Mouse (Mus musculus) MEL (cell line): ENCODE data around the gene Cltb. TPM values are rescaled to one million over a fixed set of nuclear protein-coding genes. Genes with fewer than 3 reads are reported as not detected.

Source experiments
- DNase-seq: peaks from one replicate; pipeline ENCODE4 v3.0.0; 2011; ENCODE audit warnings: low read depth, low spot score
- H3K27ac ChIP-seq: 2 replicates; pipeline ENCODE4 v1.5.1; 2012; ENCODE audit warnings: low read depth, mild to moderate bottlenecking, control low read depth, low read length, moderate library complexity; ENCODE audit not compliant: control insufficient read depth
- H3K27me3 ChIP-seq, 2 experiments: fragments of 150-350 bp in 1 of 2; sonication (generic) in 1 of 2; 2 replicates each; pipeline ENCODE4 v1.6.1; 2012; ENCODE audit warnings: low read length in 2 of 2, mild to moderate bottlenecking in 2 of 2, improper control_type of control experiment in 1 of 2, moderate library complexity in 1 of 2; ENCODE audit not compliant: insufficient read depth in 2 of 2, control insufficient read depth in 1 of 2
- H3K36me3 ChIP-seq, 2 experiments: 2 replicates each; pipeline ENCODE4 v1.6.1; 2012 to 2014; ENCODE audit warnings: low read length in 2 of 2, improper control_type of control experiment in 1 of 2, inconsistent platforms in 1 of 2, mild to moderate bottlenecking in 1 of 2; ENCODE audit not compliant: insufficient read depth in 2 of 2, control insufficient read depth in 1 of 2
- H3K4me1 ChIP-seq, 2 experiments: fragments of 150-350 bp in 1 of 2; sonication (generic) in 1 of 2; 2 replicates each; pipeline ENCODE4 v1.6.1; 2012; ENCODE audit warnings: low read length in 2 of 2, improper control_type of control experiment in 1 of 2, mild to moderate bottlenecking in 1 of 2; ENCODE audit not compliant: insufficient read depth in 2 of 2, control insufficient read depth in 1 of 2
- H3K4me3 ChIP-seq, 2 experiments: fragments of 150-350 bp in 1 of 2; sonication (generic) in 1 of 2; 2 replicates each; pipeline ENCODE4 v1.5.1; 2012; ENCODE audit warnings: low read depth in 2 of 2, low read length in 2 of 2, mild to moderate bottlenecking in 2 of 2, moderate library complexity in 2 of 2, control low read depth in 1 of 2, improper control_type of control experiment in 1 of 2; ENCODE audit not compliant: control insufficient read depth in 1 of 2, insufficient read depth in 1 of 2
- H3K79me2 ChIP-seq: 2 replicates; pipeline ENCODE4 v1.6.1; 2012; ENCODE audit warnings: mild to moderate bottlenecking, low read length, moderate library complexity; ENCODE audit not compliant: control insufficient read depth, poor library complexity, insufficient read depth
- H3K9ac ChIP-seq: 2 replicates; pipeline ENCODE4 v1.6.1; 2012; ENCODE audit warnings: low read depth, mild to moderate bottlenecking, control low read depth, low read length, moderate library complexity; ENCODE audit not compliant: control insufficient read depth, poor library complexity, severe bottlenecking
- H3K9me3 ChIP-seq: fragments of 150-350 bp; sonication (generic); replicated peaks from 2 replicates; pipeline ENCODE4 v1.6.1; 2012; ENCODE audit warnings: mild to moderate bottlenecking, low read length, improper control_type of control experiment, moderate library complexity; ENCODE audit not compliant: insufficient read depth
- BHLHE40 ChIP-seq: IDR thresholded peaks from 2 replicates; pipeline ENCODE4 v1.6.1; 2012; ENCODE audit warnings: low read depth, mild to moderate bottlenecking, inconsistent platforms, low read length, improper control_type of control experiment, borderline replicate concordance
- CHD2 ChIP-seq: IDR thresholded peaks from 2 replicates; pipeline ENCODE4 v1.6.1; 2011; ENCODE audit warnings: low read length, improper control_type of control experiment
- CTCF ChIP-seq, 3 experiments: IDR thresholded peaks in 2 of 3; conservative IDR thresholded peaks in 1 of 3; 2 replicates each; pipeline ENCODE4 v1.5.1; 2011 to 2012; ENCODE audit warnings: low read length in 3 of 3, low read depth in 2 of 3, mild to moderate bottlenecking in 2 of 3, improper control_type of control experiment in 1 of 3, inconsistent platforms in 1 of 3, mixed read lengths in 1 of 3, moderate library complexity in 1 of 3; ENCODE audit not compliant: control insufficient read depth in 1 of 3, insufficient read depth in 1 of 3, poor library complexity in 1 of 3, severe bottlenecking in 1 of 3
- E2F4 ChIP-seq: IDR thresholded peaks from 2 replicates; pipeline ENCODE4 v1.6.1; 2011; ENCODE audit warnings: low read depth, low read length, improper control_type of control experiment, borderline replicate concordance
- ELF1 ChIP-seq: IDR thresholded peaks from 2 replicates; pipeline ENCODE4 v1.6.1; 2014; ENCODE audit warnings: low read depth, mild to moderate bottlenecking, inconsistent platforms, low read length, improper control_type of control experiment, moderate library complexity
- GABPA ChIP-seq: IDR thresholded peaks from 2 replicates; pipeline ENCODE4 v1.6.1; 2012; ENCODE audit warnings: low read depth, mild to moderate bottlenecking, inconsistent platforms, low read length, improper control_type of control experiment, moderate library complexity
- GATA1 ChIP-seq: IDR thresholded peaks from 2 replicates; pipeline ENCODE4 v1.6.1; 2011; ENCODE audit warnings: low read depth, low read length, improper control_type of control experiment
- HCFC1 ChIP-seq: IDR thresholded peaks from 2 replicates; pipeline ENCODE4 v1.6.1; 2012; ENCODE audit warnings: low read depth, mild to moderate bottlenecking, inconsistent platforms, low read length, improper control_type of control experiment, moderate library complexity
- JUND ChIP-seq: IDR thresholded peaks from 2 replicates; pipeline ENCODE4 v1.6.1; 2011; ENCODE audit warnings: low read depth, mild to moderate bottlenecking, improper control_type of control experiment, low read length
- MAZ ChIP-seq: IDR thresholded peaks from 2 replicates; pipeline ENCODE4 v1.6.1; 2012; ENCODE audit warnings: low read depth, mild to moderate bottlenecking, inconsistent platforms, low read length, improper control_type of control experiment
- MYB ChIP-seq: IDR thresholded peaks from 2 replicates; pipeline ENCODE4 v1.6.1; 2011; ENCODE audit warnings: mild to moderate bottlenecking, low read depth, low read length, improper control_type of control experiment
- NELFE ChIP-seq: IDR thresholded peaks from 2 replicates; pipeline ENCODE4 v1.6.1; 2011; ENCODE audit warnings: low read depth, low read length, improper control_type of control experiment
- NRF1 ChIP-seq: IDR thresholded peaks from 2 replicates; pipeline ENCODE4 v1.6.1; 2014; ENCODE audit warnings: low read depth, mild to moderate bottlenecking, inconsistent platforms, low read length, improper control_type of control experiment, moderate library complexity; ENCODE audit not compliant: poor library complexity, insufficient read depth, severe bottlenecking
- POLR2A ChIP-seq, 2 experiments: IDR thresholded peaks; 2 replicates each; pipeline ENCODE4 v1.6.1; 2011 to 2012; ENCODE audit warnings: low read length in 2 of 2, mild to moderate bottlenecking in 2 of 2, control low read depth in 1 of 2, improper control_type of control experiment in 1 of 2, low read depth in 1 of 2, moderate library complexity in 1 of 2; ENCODE audit not compliant: control insufficient read depth in 1 of 2, insufficient read depth in 1 of 2, poor library complexity in 1 of 2
- POLR2AphosphoS2 ChIP-seq: IDR thresholded peaks from 2 replicates; pipeline ENCODE4 v1.6.1; 2011; ENCODE audit warnings: low read length, improper control_type of control experiment
- POLR2AphosphoS5 ChIP-seq: IDR thresholded peaks from 2 replicates; pipeline ENCODE4 v1.6.1; 2012; ENCODE audit warnings: low read depth, borderline replicate concordance, mild to moderate bottlenecking, inconsistent platforms, low read length, moderate library complexity, mixed read lengths
- RAD21 ChIP-seq: IDR thresholded peaks from 2 replicates; pipeline ENCODE4 v1.6.1; 2011; ENCODE audit warnings: mild to moderate bottlenecking, low read depth, low read length, improper control_type of control experiment
- RCOR1 ChIP-seq: IDR thresholded peaks from 2 replicates; pipeline ENCODE4 v1.6.1; 2012; ENCODE audit warnings: low read depth, mild to moderate bottlenecking, inconsistent platforms, low read length, improper control_type of control experiment
- SIN3A ChIP-seq: IDR thresholded peaks from 2 replicates; pipeline ENCODE4 v1.6.1; 2012; ENCODE audit warnings: low read length, improper control_type of control experiment, inconsistent platforms
- SMC3 ChIP-seq: IDR thresholded peaks from 2 replicates; pipeline ENCODE4 v1.6.1; 2011; ENCODE audit warnings: low read depth, low read length, improper control_type of control experiment
- TAL1 ChIP-seq: IDR thresholded peaks from 2 replicates; pipeline ENCODE4 v1.6.1; 2012; ENCODE audit warnings: mild to moderate bottlenecking, inconsistent platforms, low read length, moderate library complexity, mixed read lengths
- TCF12 ChIP-seq: IDR thresholded peaks from 2 replicates; pipeline ENCODE4 v1.6.1; 2014; ENCODE audit warnings: low read depth, mild to moderate bottlenecking, inconsistent platforms, low read length, improper control_type of control experiment, moderate library complexity
- UBTF ChIP-seq: IDR thresholded peaks from 2 replicates; pipeline ENCODE4 v1.6.1; 2012; ENCODE audit warnings: low read depth, mild to moderate bottlenecking, inconsistent platforms, low read length, improper control_type of control experiment, moderate library complexity, borderline replicate concordance; ENCODE audit not compliant: insufficient read depth
- ZC3H11A ChIP-seq: IDR thresholded peaks from 2 replicates; pipeline ENCODE4 v1.6.1; 2012; ENCODE audit warnings: low read depth, mild to moderate bottlenecking, inconsistent platforms, low read length, improper control_type of control experiment
- ZMIZ1 ChIP-seq: IDR thresholded peaks from 2 replicates; pipeline ENCODE4 v1.6.1; 2012; ENCODE audit warnings: low read depth, mild to moderate bottlenecking, inconsistent platforms, low read length, improper control_type of control experiment, moderate library complexity
- polyA plus RNA-seq, 2 experiments: library from polyadenylated mRNA; stranded (reverse) in 1 of 2; unstranded in 1 of 2; fragments of >175 nt in 1 of 2; fragments of >200 nt in 1 of 2; gene quantifications; 2 replicates each; pipeline versions ENCODE4 v1.2.1 to v1.2.4; 2012; ENCODE audit warnings: low replicate concordance in 2 of 2, low read depth in 1 of 2; ENCODE audit not compliant: insufficient read length in 2 of 2, insufficient read depth in 1 of 2, missing spikeins in 1 of 2
- total RNA-seq: library from RNA; depleted of rRNA; stranded (reverse); fragments of 300-350 nt; gene quantifications from 2 replicates; pipeline ENCODE4 v1.2.3, GENCODE M21; 2012

The Cltb gene
- total and polyA plus RNA-seq, 3 experiments: 23.5 to 59.9 TPM; not detected in 1

DNA sequence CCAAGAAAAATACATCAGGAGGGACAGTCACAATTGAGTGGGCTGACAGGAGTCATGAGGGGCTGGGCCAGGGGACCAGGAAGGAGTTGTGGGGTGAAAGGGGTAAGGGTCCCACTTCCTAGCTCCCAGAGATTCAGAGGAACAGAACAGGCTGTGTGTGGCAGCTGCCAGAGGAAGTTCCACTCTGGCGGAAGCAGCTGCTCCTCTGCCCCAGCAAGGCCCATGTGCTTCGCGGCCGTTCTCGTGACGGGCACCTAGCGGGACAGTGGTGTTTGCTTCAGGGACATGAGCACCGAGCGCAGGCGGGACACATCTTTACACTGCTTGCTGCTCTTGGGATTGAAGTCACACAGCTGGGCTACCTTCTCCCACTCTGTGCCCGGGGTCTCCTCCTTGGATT lies 17.5 kb downstream of the Cltb start:
- Histone ChIP-seq H3K27ac (no peak overlapping the region), H3K36me3 (peaks cover 0 to 6% of the 10 kb centered on the region in 2 experiments; a peak in 2 of 4 replicates), H3K4me3 (no peak overlapping the region), H3K27me3 (no peaks in the 10 kb centered on the region), H3K9ac (no peak overlapping the region), H3K79me2 (peaks cover 23% of the 10 kb centered on the region), H3K4me1 (peaks cover 2 to 9% of the 10 kb centered on the region in 2 experiments; a peak in 3 of 4 replicates), H3K9me3 (no peaks in the 10 kb centered on the region)
- DNase-seq: no peak
- TF ChIP-seq SMC3 (no peak), ZMIZ1 (no peak), TCF12 (no peak), CTCF (IDR thresholded peaks at IDR 0.05 in 2 of 3, conservative IDR thresholded peaks at IDR 0.05 in 1 of 3; ENCODE audit: control insufficient read depth in 1 of 3, insufficient read depth in 1 of 3, low read depth in 2 of 3, low read length in 3 of 3, poor library complexity in 1 of 3, severe bottlenecking in 1 of 3) (no peak), ELF1 (no peak), GABPA (no peak), CHD2 (no peak), POLR2AphosphoS5 (no peak), BHLHE40 (no peak), POLR2A (IDR thresholded peaks at IDR 0.05; ENCODE audit: control insufficient read depth in 1 of 2, insufficient read depth in 1 of 2, low read depth in 1 of 2, low read length in 2 of 2, poor library complexity in 1 of 2) (no peak), MAZ (no peak), NRF1 (no peak), TAL1 (no peak), MYB (no peak), RAD21 (no peak), UBTF (no peak), SIN3A (no peak), ZC3H11A (no peak)

DNA sequence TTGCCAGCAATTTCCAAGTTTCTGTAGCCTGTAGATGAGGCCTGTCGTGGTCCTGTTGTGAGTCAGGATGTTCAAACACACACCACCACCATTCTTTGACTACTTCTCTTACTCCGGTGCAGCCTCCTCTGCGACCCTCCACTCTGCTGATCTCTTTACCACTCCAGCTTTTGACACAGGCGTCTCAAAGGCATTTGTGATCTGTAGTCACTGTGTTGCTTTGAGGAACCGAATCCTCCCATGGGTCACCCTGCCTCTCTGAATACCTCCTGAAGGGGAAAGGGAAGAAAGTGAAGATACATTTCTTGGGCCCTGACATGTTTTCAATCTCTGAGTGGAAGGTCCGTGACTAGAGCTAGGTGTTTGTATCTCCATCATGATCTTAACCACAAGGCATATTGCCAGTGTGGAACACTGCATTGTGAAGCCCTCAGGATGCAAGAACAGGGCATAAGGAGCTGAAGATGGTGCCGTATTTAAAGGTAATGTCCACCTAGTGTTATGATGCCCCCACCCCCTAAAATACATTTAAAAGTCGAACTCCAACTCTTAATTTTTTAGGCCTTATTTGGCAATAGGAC lies 19.3 kb downstream of the Cltb start:
- H3K9ac ChIP-seq: no peak overlapping the region
- TF ChIP-seq GATA1 (no peak), POLR2AphosphoS2 (no peak), RCOR1 (no peak), NELFE (no peak), E2F4 (no peak), HCFC1 (no peak), SIN3A (no peak), MYB (no peak), UBTF (no peak), CHD2 (no peak), JUND (no peak)
- peaks cover 6 to 12% of the 10 kb centered on the region in 2 experiments for H3K36me3 ChIP-seq
- H3K4me3 ChIP-seq: no peak overlapping the region
- peaks cover 28% of the 10 kb centered on the region for H3K79me2 ChIP-seq
- H3K4me1 ChIP-seq: peaks cover 2 to 15% of the 10 kb centered on the region in 2 experiments; a peak in 3 of 4 replicates
- no peaks in the 10 kb centered on the region for H3K27me3 ChIP-seq
- H3K27ac ChIP-seq: no peak overlapping the region
- no peak for DNase-seq
- no peaks in the 10 kb centered on the region for H3K9me3 ChIP-seq
